Mouse (Mus musculus) heart, adult 2 months (tissue): ENCODE results near the gene Plppr3. TPM values are rescaled to one million over a fixed set of nuclear protein-coding genes. Genes with fewer than 3 reads are reported as not detected.

Source experiments
- DNase-seq, 2 experiments: peaks; one replicate each; pipeline ENCODE4 v3.0.0; 2021
- H3K27ac ChIP-seq: fragments of 200-600 bp; 2 replicates; pipeline ENCODE4 v1.8.1; 2022
- H3K27me3 ChIP-seq: fragments of 200-500 bp; 2 replicates; pipeline ENCODE4 v1.6.1; 2012; ENCODE audit warnings: mild to moderate bottlenecking, low read length, inconsistent platforms, mixed read lengths; ENCODE audit not compliant: control insufficient read depth, insufficient read depth
- H3K36me3 ChIP-seq: fragments of 200-500 bp; 2 replicates; pipeline ENCODE4 v1.6.1; 2012; ENCODE audit warnings: low read length, inconsistent platforms; ENCODE audit not compliant: control insufficient read depth, insufficient read depth
- H3K4me1 ChIP-seq: fragments of 200-500 bp; 2 replicates; pipeline ENCODE4 v1.6.1; 2011; ENCODE audit warnings: low read length; ENCODE audit not compliant: control insufficient read depth, insufficient read depth
- H3K4me3 ChIP-seq: fragments of 200-600 bp; 2 replicates; pipeline ENCODE4 v1.8.1; 2022
- H3K79me2 ChIP-seq: fragments of 200-500 bp; replicated peaks from 2 replicates; pipeline ENCODE4 v1.6.1; 2012; ENCODE audit warnings: mild to moderate bottlenecking, inconsistent platforms, low read length, moderate library complexity, mixed read lengths; ENCODE audit not compliant: control insufficient read depth, insufficient read depth
- H3K9ac ChIP-seq: fragments of 200-500 bp; 2 replicates; pipeline ENCODE4 v1.6.1; 2012; ENCODE audit warnings: low read depth, mild to moderate bottlenecking, control low read depth, inconsistent platforms, low read length, mixed read lengths
- CTCF ChIP-seq: fragments of 200-600 bp; IDR thresholded peaks from 2 replicates; pipeline ENCODE4 v1.8.1; 2022; ENCODE audit warnings: antibody characterized with exemption, mild to moderate bottlenecking, moderate library complexity
- EP300 ChIP-seq: fragments of 200-500 bp; IDR thresholded peaks from 2 replicates; pipeline ENCODE4 v1.6.1; 2011; ENCODE audit warnings: low read depth, low read length, control low read depth; ENCODE audit not compliant: insufficient read depth
- POLR2A ChIP-seq: fragments of 200-500 bp; IDR thresholded peaks from 2 replicates; pipeline ENCODE4 v1.6.1; 2011; ENCODE audit warnings: mild to moderate bottlenecking, low read depth, low read length, control low read depth; ENCODE audit not compliant: insufficient read depth
- WGBS: fragments of 180-500 bp; shearing (Covaris S2); methylation state at CpG from one replicate; pipeline ENCODE4 v1.1.7; 2018; 5-methylcytosine and 5-hydroxymethylcytosine counted together
- intact Hi-C: fragments of 180-260 bp; cut with DNase I; formaldehyde crosslinking; loops from one replicate; pipeline ENCODE4 v1.15.1; 2025
- polyA plus RNA-seq: library from polyadenylated mRNA; depleted of rRNA; stranded (reverse); fragments of >200 nt; gene quantifications from 2 replicates; pipeline ENCODE4 v1.2.3, GENCODE M21; 2012
- total RNA-seq, 2 experiments: library from RNA; stranded (reverse); gene quantifications; 2 replicates each; pipeline ENCODE4 v1.2.3; 2021

Plppr3 gene
- total and polyA plus RNA-seq, 3 experiments = 0.20 to 0.80 (median 0.31) TPM

- H3K9ac ChIP-seq = no peak overlapping the region
- WGBS = 94% methylated on average over 10 of the region's 10 CpGs
- H3K4me3 ChIP-seq = no peak overlapping the region
- H3K27me3 ChIP-seq = no peaks in the 10 kb centered on the region
- intact Hi-C loops = loop anchor here (2.0 kb wide), 1 partner anchor 15 kb away; no protein-coding TSS in a partner anchor
- no peak overlapping the region for H3K27ac ChIP-seq
- DNase-seq = no peak
- no peak for TF ChIP-seq CTCF
- TF ChIP-seq POLR2A = no peak
- TF ChIP-seq EP300 = no peak
- H3K79me2 ChIP-seq = no peaks in the 10 kb centered on the region
- H3K4me1 ChIP-seq = peaks cover 4% of the 10 kb centered on the region
- H3K36me3 ChIP-seq = no peaks in the 10 kb centered on the region
Observed at GRCm38 (mm10) chr10:79907415-79907814, 33.0 kb upstream of the Plppr3 start.

DNA sequence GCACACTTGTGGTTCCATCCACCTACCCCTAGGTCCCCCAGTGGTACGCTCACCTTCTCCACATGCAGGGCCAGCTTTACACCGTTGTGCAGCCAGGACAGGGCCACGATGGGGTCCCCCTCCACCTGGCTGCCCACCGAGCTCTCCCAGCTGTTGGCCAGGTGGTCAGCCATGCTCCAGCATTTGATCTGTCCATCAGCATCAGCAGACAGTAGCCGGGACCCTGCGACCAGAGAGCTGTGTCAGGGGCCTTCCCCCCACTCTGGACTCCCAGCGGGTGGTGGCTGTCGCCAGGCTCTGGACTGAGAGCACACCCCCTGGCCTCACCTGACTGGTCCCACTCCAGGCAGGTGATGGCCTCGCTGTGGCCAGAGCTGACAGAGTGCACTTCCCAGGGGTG lies 32.3 kb upstream of the Plppr3 start:
- Histone ChIP-seq H3K27ac (no peak overlapping the region), H3K9ac (no peak overlapping the region), H3K79me2 (no peaks in the 10 kb centered on the region), H3K4me3 (no peak overlapping the region), H3K27me3 (no peaks in the 10 kb centered on the region), H3K4me1 (peaks cover 4% of the 10 kb centered on the region), H3K36me3 (no peaks in the 10 kb centered on the region)
- intact Hi-C loops = loop anchor here (2.0 kb wide), 1 partner anchor 16 kb away; no protein-coding TSS in a partner anchor
- WGBS = 92% methylated on average over 9 of the region's 9 CpGs
- no peak for DNase-seq
- TF ChIP-seq POLR2A = no peak
- no peak for TF ChIP-seq CTCF
- no peak for TF ChIP-seq EP300

DNA sequence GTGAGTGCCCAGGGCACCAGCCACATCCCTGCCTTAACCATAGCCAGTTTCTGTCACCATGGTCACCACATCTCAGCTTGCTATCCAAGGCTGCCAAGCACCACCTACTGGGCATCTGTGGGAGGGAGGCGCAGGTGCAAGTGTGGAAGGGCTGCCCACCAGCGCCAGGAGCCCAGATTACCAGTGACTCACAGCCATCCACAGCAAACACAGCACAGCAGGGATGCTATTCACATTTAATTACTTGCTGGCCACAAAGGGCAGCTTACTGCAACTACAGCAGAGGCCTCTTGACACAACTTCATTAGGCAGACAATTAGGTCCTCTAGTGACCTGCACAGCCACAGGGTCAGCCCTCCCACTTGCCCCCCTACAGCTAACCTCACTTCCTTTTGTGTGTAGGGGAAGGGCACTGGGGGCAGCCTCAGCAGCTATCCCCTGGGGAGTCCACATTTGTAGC lies 26.5 kb upstream of the Plppr3 start:
- Histone ChIP-seq H3K79me2 (no peaks in the 10 kb centered on the region), H3K27me3 (no peaks in the 10 kb centered on the region), H3K4me3 (no peak overlapping the region), H3K9ac (no peak overlapping the region), H3K27ac (no peak overlapping the region), H3K36me3 (no peaks in the 10 kb centered on the region), H3K4me1 (no peaks in the 10 kb centered on the region)
- intact Hi-C loops = no loop called here
- DNase-seq = no peak
- TF ChIP-seq EP300 = no peak
- TF ChIP-seq CTCF = peak; percentile 35
- 68% methylated on average over 2 of the region's 2 CpGs for WGBS

DNA sequence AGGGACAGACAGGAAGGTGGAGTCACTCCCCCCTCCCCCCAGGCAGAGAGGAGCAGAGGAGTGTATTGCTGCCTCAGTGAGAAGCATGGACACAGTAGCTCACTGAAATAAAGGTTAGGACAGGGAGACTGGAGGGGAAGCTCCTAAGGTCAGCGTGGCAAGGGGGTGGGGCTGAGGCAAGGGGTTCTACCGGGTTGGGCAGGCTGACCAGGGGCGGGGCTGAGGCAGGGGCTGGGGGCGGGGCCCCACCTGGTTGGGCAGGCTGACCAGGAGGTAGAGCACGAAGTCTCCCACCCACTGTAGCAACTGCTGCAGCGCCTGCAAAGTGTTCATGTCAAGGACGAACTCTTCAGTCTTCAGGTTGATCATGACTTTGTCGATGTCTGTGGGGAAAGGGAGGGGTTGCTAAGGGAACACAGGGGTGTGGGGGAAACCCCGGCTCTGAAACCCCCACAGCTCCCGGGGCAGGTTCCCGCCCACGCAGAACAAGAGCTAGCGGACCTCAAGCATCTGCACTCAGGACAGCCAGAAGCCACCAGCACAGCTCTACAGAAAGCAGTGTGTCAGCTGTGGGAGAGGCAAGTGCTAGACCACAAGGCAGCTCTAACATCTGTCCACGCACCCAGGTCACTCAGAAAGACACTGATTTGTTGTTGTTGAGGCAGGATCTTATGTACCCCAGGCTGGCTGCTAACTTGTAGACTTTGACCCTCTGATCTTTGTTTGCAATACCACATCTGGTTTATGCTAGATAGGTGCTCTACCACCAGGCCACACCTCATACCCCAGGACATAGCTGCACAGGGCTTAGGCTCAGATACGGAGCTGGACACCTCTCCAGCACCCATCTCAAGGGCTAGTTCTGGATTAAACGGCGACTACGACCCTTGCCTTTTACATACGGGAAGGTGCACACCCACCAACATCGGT lies 23.1 kb upstream of the Plppr3 start:
- 67% methylated on average over 20 of the region's 20 CpGs for WGBS
- intact Hi-C loops = no loop called here
- Histone ChIP-seq H3K9ac (no peak overlapping the region), H3K27ac (no peak overlapping the region), H3K4me1 (no peaks in the 10 kb centered on the region), H3K36me3 (no peaks in the 10 kb centered on the region), H3K4me3 (no peak overlapping the region), H3K79me2 (no peaks in the 10 kb centered on the region), H3K27me3 (no peaks in the 10 kb centered on the region)
- DNase-seq = no peak
- TF ChIP-seq EP300 (no peak), CTCF (no peak)

DNA sequence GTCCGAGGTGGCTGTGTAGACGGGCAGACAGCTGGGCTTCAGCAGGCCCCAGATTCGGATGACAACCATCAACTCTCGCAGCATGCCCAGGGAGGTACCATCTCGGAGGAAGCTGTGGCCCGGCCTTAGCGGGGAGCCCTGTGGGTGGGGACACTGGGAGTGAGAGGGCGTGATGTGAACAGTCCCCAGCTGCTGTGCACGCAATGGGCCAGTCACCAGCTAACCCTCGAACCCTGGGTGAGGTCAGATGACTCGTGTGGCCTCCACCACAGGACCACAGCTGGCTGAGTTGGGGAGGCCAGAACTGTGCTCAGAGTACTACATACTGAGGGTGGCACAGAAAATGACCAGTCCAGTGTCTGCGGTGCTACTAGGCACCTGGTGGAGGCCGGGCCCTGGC lies 22.4 kb upstream of the Plppr3 start:
- intact Hi-C loops = no loop called here
- H3K4me3 ChIP-seq = no peak overlapping the region
- no peak overlapping the region for H3K27ac ChIP-seq
- H3K36me3 ChIP-seq = no peaks in the 10 kb centered on the region
- TF ChIP-seq EP300 (no peak), CTCF (no peak), POLR2A (no peak)
- H3K79me2 ChIP-seq = no peaks in the 10 kb centered on the region
- peak in 1 of 2 experiments; percentile 10 for DNase-seq
- H3K4me1 ChIP-seq = no peaks in the 10 kb centered on the region
- WGBS = 91% methylated on average over 13 of the region's 13 CpGs
- no peak overlapping the region for H3K9ac ChIP-seq
- no peaks in the 10 kb centered on the region for H3K27me3 ChIP-seq

- TF ChIP-seq CTCF (no peak), EP300 (no peak), POLR2A (no peak)
- WGBS = 89% methylated on average over 16 of the region's 16 CpGs
- no peaks in the 10 kb centered on the region for H3K4me1 ChIP-seq
- H3K36me3 ChIP-seq = no peaks in the 10 kb centered on the region
- H3K4me3 ChIP-seq = no peak overlapping the region
- no peak overlapping the region for H3K9ac ChIP-seq
- no peaks in the 10 kb centered on the region for H3K79me2 ChIP-seq
- intact Hi-C loops = no loop called here
- peak in 1 of 2 experiments; percentile 15 for DNase-seq
- no peak overlapping the region for H3K27ac ChIP-seq
- no peaks in the 10 kb centered on the region for H3K27me3 ChIP-seq
Observed at GRCm38 (mm10) chr10:79896306-79896705, 21.9 kb upstream of the Plppr3 start.
